Mouse (Mus musculus) brown adipose tissue, adult 24 weeks (tissue): ENCODE results near the gene Ugcg. TPM values are rescaled to one million over a fixed set of nuclear protein-coding genes. Genes with fewer than 3 reads are reported as not detected.

ENCODE experiments used
- polyA plus RNA-seq: library from polyadenylated mRNA; stranded (reverse); fragments of >200 nt; gene quantifications from 2 replicates; pipeline ENCODE4 v1.2.4, GENCODE M21; 2012; ENCODE audit not compliant: missing spikeins, insufficient read depth, insufficient read length

Gene Ugcg
- polyA plus RNA-seq, 1 experiment = 7.0 TPM

Other genes with a start within 250 kb of the Ugcg start
- gene Zkscan16, start 245.6 kb upstream of the Ugcg start, polyA plus RNA-seq = not detected in 2 replicates
- gene Ptgr1, start 202.1 kb upstream of the Ugcg start, polyA plus RNA-seq = 3.4 and 5.9 TPM in 2 replicates
- 16.4 and 17.4 TPM in 2 replicates for gene Dnajc25, start 194.2 kb upstream of the Ugcg start, polyA plus RNA-seq
- not detected in 2 replicates for gene Gm20503, start 186.0 kb upstream of the Ugcg start, polyA plus RNA-seq
- gene Gng10, start 154.2 kb upstream of the Ugcg start, polyA plus RNA-seq = 34.8 and 39.2 TPM in 2 replicates
- gene AI481877, start 50.3 kb upstream of the Ugcg start, polyA plus RNA-seq = not detected in 2 replicates
- gene Susd1, start 249.4 kb downstream of the Ugcg start, polyA plus RNA-seq = 1.1 and 1.6 TPM in 2 replicates